Mouse (Mus musculus): Measurements from ENCODE around the gene Ppil4.

DNA sequence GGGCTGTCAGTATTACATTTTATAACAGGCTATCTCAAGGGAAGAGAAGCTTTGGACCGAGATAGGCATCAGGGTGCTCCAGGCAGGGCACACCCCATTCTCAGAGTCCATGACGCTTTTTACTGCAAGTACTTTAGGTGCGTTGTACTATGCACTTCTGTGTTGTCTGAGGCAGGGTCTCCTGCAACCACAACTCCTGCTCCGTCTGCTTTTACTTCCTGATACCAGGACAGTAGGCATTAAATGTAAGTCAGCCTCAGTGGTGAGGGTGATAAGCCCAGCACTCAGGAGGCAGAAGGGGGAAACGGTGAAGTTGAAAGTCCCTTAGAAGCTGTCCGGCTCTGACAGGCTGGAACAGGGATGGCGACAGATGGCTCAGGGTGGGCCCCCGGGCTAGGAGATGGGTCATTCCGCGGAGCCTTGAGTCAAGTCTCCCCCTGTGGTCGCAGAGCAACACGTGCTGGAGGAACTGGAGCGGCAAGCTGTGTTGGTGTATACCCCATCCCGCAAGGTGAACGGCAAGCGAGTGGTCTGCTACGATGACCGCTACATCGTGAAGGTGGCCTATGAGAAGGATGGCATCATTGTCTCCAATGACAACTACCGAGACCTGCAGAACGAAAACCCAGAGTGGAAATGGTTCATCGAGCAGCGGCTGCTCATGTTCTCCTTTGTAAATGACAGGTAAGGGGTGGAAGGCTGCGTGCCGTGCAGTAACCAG lies 69.4 kb downstream of the Ppil4 start:
- TF ChIP-seq POLR2A (IDR thresholded peaks at IDR 0.05; ENCODE audit: borderline replicate concordance, extremely low read depth, insufficient read depth, insufficient read length, poor library complexity, severe bottlenecking) (no peak), CTCF (IDR thresholded peaks at IDR 0.05; ENCODE audit: borderline replicate concordance, extremely low read depth, insufficient read depth, insufficient read length) (no peak)

Measured in brain, embryonic 14.5 days (tissue).